Mouse (Mus musculus) cerebellum, adult 11-12 months (tissue): ENCODE measurements at regions not wholly inside any gene's neighbourhood (a gene's known extent, or its start where the extent isn't known, plus 50 kb on each side); places are given as distances from the start of the nearest gene placed in this dataset.
"Not testable (repeated sequence)": the region's sequence is repeated elsewhere in the genome, so short reads cannot be mapped to it uniquely, and the experiment has no call there.

Experiments used
- DNase-seq: peaks from one replicate; pipeline ENCODE4 v3.0.0; 2022

DNA sequence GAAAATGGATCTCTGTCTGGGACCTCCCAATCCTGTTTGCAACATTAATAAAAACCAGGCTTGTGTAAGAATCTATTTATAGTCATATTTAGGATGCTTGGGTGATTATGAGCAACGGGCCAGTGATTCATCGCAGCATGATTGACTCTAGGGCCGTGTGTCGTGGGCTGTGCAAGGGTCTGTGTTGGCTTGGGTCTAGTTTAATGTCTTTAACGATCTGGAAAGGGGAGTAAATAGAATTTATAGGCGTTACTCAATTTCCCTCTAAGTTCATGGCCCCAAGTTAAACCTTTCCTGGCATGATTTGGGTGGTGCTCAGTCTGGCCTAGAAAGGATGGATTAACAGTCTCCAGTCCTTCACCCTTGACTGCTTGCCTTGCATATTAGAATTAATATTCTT lies 149.9 kb upstream of the Fer start:
- DNase-seq = no peak

DNA sequence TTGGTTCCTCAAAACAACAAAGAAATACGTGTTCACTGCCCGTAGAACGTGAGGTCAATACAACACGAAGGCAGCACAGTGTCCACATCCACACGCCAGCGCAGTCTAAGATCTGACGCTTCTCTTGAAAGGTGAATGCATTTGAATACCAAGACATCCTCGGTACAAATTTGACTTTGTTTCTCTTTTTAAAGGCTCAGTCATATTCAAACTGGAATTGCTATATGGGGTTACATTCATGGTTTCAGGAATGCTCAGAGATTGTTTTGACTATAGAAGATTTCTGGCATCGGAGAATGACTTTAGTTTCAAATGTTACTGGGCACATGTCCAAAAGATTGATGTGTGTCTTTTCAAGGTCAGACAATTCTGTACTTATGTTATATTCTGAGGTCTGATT lies 147.2 kb upstream of the Fer start:
- no peak for DNase-seq

DNA sequence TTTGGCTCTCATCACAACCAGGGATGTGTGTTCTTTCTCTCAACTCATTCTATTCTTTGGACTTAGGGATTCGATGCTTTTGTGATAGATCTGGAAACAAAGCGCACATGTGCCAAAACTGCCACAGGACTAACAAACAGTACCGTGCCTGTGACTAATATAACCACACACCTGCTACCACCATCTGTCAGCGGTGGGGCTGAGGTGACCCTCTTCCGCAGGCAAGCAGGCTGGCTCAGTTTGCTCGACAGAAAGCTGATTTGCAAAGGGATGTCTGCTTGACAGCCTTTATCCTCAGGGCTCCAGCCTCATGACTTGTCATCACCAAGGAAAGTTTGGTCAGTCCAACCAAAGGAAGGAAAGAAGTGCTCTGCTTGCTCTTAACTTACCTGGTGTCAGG lies 146.7 kb upstream of the Fer start:
- peak; percentile 93 for DNase-seq

DNA sequence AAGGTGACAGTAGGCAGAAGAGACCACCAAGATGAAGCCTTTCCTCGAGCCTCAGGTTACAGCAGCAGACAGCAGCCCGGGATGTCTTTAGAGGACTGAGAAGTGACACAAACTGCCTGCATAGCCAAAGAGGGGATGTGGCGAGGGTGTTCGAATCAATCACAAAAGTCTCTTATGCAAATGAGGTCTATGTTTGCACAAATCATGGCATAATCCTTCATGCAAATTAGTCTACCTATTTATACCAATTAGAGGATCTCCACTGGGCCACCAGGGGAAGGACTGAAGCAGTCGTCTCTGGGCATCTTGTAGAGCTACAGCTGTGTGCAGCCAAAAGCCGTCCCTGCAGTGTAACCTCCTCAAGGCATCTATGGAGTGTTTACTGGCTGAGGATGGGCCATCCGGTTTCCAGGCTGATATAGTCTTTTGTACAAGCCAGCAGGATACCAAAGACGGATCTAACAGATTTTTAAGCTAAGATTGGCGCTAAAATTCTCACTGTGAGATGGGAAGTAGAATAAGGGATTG lies 145.7 kb upstream of the Fer start:
- no peak for DNase-seq

DNA sequence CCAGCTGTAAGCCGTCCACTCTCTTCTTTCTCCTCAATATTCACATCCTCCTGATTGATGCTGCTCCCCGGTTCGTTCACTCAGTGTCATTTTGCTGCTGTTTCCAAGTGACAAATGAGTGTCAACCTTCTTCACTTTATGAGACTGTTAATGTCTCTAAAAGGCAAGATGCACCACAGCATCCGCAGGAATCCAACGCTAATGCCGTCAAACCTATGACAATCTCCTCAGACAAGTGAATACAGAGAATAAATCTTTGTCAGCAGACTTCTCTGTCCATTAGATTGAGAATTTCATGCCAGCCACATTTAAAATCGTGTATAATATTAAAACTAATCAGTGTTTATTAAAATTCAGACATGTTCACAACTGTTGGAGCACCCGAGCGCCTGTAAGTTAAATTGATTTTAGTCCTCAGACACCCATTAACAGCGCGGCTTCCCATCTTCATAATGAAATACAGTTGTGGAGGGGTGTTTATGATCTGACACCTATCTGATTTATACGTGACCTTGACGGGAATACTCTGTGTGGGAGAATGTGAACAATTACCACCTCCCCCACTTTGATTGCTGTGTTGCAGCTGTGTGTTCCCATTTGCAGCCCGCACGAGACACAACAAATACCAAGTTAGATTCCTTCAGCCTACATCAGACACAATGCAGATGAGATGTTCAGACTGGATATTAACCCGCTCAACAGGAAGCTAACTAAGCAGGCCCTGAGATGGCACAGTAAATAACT lies 143.7 kb upstream of the Fer start:
- no peak for DNase-seq

DNA sequence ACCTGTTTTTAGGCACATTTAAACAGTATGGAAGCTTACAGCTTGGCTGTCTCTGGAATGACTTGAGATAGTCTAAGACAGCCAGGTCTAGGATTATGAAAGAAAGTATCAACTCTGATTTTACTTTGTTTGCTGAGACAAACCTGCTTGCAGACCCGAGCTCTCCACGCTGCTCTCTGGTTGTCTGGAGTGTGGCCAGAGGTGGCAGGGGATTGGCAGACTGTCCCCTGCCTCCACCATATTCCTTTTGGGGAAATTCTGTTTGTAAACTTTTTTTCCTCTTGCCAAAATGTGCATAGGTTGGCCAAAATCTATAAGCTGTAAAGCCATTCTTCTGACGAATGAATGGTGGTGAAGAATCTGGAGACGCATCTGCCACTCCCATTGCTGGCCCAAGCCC lies 143.1 kb upstream of the Fer start:
- no peak for DNase-seq

DNA sequence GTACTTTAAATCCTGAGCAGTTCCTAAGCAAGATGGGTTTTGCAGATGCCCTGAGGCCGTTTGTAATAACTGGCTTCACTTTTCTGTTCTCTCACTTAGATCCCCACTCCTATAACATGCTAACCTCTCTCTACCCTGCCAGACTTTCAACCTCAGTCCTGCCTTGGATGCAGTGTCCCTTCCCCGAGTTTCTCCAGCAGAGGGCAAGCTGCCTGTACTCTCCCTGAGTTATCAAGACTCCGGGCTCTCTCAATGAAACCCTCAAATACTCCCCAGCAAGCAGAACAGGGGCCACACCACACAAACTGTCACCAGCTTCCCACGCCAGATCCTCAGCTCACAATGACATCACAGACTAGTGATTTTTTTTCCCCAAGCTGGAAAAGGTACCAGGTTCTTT lies 142.0 kb upstream of the Fer start:
- DNase-seq = no peak

DNA sequence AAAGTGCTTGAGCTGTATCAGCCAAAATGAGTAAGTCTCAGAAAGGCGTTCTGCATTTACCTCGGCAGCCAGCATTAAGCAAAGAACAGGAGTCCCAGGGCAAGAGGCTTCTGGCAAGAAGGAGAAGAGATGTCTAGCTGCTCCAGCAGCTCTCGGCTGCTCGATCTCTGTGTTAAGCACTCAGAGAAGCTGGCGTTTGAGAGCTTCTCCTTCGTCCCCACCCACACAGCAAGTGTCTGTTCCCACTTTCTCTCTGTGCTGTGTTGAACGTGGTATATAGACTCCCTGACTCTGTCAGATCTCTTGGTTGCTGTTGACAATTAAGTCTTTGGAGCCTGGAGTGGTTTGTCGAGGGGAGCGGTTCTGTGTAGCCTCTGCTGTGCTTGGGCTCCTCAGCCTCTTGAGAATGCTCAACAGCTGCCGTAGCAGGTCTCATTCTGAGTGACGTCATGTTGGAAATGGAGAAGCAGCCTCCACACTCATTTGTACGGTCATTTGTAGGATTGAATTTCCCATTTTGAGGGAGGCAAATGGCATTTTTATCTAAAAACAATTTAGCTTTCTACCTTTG lies 140.3 kb upstream of the Fer start:
- no peak for DNase-seq

DNA sequence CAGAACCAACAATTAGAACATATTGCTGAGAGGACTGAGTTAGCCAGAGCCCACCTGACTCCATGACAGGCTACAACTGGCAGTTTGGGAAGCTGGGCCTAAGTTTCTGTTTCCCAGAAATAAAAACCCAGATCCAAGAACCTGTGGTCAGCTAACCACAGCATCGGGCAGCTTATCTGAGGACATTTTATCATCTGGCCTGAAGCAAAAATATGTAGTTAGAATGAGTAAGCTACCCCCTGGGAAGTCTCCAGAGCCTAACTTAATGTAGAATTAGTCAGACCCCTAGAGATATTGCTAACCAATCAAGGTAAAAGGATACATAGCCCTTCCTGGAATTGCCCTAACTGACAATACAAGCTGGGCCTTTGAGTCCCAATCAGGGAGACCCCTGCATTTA lies 124.7 kb upstream of the Fer start:
- DNase-seq = no peak

DNA sequence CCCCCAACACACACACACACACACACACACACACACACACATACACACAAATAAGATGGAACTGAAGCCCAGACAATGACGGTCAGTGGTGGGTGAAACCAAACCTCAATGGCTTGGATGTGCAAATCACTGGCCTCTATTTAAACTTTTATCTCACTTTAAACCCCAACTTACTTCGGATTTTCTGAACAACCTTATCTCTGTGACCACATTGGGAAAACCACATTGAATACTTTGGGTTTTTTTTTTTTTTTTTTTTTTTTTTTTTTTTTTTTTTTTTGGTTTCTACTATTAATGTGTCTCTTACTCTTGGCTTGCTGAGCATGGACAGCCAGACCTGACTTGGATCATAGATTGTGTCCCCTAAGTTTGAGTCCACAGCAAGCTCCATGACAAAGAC lies 123.2 kb upstream of the Fer start:
- no peak for DNase-seq

DNA sequence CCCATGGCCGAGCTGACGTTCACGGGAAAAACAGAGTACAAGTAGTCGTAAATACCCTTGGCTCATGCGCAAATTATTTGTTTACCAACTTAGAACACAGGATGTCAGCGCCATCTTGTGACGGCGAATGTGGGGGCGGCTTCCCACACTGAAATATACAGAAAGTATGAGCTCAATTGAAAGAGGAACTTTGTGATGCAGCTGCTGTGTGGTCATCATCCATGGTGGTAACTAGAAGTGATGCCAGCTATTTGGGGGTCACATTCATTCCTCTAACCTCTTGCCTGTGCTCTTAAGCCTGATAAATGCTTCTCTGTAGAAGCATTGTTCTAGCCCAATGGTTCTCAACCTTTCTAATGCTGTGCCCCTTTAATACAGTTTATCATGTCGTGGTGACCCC lies 113.6 kb upstream of the Fer start:
- DNase-seq = not testable (repeated sequence)

DNA sequence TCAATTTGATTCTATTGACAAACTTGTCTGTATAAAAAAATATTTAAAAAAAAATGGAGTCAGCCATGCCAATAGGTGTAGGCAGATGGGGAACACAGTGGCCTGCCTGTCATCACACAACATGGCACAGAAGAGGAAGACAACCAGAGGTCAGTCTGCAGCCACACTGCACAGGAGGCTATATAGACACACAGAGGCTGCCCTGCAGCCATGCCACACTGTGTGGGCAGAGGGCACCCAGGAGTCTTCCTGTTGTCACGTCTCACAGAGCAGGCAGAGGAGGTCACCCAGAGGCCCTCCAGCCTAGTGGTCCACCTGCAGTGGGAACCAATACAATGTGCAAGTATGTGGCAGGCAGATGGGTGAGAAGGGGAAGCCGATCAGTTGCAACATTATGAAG lies 108.5 kb upstream of the Fer start:
- DNase-seq = no peak

DNA sequence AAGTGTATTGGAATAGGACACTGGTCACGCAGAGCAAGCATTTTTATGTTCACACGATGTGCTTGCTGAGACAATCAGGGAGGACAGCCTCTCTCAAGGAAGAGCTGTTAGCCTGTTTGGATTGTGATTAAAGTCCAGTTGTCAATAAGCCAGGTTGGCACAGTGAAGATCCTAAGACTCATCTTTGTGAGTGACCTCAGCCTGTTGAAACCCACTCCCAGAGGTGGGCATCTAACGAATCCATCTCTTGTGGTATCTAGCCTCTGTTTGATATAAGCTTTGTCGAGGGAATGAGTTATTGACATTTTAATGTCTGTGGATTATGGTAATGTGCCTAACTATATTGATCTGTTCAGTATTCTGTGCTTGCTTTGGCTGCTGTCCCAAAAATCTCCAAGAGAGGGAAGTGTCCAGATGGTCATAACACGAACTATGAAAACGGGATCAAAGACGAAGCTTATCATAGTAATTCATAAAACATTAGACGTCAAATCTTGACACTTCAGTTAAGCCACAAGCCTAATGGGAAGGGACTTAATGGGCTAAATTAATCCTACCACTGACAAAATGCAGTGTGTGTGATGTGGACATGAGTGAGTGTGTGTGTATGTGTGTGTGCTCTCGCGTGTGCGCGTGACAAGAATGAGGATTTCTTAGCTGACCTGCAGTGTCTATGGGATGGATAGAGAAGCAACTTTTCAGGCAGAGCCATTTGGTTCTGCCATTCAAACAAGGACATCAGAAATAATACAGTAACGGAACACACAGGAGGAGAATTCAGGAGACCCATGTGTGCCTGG lies 104.8 kb upstream of the Fer start:
- no peak for DNase-seq

DNA sequence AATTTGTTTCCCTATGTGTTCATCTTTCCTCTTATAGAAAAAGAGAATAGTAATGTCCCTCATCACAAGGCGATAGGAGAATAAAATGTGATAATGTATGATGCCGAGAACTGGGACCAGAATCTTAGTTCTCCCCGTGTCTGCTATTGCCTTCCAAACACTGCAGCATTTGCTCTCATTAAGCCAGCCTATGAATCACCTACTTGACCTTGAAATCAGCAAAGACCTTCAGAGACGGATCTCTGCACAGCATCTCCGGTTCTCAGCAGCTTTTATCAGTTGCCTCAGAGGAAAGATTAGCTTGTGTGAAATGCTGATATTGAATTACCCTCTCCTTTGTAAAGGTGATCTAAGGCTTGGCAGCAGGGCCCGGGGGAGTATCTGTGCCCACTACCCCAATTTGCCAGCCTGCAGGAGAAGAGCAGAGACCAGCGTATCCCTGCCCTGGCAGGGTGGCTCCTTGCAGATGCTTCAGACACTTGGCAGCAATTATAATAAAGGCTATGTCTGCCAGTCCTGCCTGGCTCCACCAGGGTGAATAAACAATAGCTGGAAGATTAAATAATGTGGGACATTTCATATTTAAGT lies 104.0 kb upstream of the Fer start:
- DNase-seq = no peak

DNA sequence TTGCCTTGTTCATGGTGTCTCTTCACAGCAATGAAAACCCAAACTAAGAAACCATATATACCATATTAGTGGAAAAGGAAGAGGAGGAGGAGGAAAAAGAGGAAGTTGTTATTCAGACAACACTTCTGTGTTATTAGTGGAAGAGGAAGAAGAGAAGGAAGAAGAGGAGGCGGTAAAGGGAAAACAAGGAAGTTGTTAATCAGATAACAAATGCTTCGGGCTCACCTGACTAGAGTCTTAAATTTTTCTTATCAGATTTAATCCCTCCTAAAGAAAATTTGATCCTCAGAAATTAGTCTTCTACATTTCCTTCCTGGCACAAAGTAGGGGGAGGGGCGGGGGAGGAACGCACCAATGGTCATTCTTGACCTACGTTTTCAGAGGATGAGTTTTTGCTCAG lies 101.8 kb upstream of the Fer start:
- DNase-seq = no peak

DNA sequence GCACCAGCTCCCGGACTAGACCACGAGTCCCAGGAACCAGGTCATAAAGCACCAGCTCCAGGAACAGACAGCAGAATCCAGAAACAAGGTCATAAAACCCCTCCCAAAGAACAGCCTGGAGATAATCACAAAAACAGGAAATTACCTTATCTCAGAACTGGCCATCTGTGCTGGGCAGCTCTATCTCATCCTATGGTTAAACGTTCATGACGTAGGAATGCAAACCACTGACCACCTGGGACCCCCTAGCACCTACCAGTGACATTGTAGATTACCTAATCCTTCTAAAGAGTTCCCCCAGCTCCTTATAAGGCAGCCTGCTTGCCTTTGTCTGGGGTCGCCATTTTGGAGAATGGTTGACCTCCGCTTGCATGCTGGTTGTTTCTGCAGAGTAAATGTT lies 91.8 kb upstream of the Fer start:
- no peak for DNase-seq

DNA sequence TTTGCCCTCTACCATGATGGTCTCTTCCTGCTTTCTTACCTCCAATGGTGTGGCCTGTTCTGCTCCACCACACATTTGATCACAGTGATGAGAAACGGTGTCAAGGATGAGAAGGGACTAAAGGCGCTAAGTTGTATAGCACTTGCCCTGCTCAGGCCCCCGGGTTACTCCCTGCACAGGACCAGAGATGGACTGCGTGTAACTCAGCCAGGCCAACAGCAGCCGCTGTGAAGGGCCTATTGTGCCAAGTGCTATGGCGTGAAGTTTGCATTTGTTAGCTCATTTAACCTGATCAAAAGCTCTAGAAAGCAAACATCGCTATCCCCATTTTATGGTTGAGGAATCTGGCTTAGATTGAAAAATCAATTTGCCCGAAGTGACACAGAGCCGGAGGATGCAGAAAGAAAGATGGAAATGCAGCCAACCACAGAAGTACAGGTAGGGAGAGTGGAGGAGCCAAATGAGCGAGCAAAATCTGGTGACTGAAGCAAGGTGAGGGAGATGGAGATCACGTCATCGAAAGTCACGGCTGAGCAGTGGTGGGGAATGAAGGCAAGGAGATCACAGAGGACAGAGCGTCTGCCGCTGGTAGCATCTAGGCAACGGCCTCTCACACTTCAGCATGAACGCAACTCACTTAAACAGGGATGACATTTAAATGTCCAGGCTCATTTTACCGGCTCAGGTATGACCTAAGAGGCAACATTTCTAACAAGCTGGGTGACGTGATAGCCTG lies 78.3 kb upstream of the Fer start:
- no peak for DNase-seq

DNA sequence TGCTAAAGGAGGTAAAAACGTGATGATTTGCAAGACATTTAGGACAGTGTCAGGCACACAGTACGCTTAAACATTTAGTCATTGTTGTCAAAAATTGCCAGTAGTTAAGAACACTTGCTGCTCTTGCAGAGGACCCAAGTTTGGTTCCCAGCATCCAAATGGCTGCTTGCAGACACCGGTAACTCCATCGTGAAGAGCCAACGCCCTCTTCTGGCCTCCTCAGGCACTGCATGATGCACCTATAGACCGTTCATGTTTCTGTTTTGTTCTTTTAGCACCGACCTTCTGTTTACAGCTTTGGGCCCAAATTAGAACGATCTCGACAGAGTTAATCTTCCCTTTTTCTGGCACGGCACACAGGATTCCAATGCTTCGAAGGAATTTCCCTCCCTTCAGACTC lies 76.4 kb upstream of the Fer start:
- no peak for DNase-seq

DNA sequence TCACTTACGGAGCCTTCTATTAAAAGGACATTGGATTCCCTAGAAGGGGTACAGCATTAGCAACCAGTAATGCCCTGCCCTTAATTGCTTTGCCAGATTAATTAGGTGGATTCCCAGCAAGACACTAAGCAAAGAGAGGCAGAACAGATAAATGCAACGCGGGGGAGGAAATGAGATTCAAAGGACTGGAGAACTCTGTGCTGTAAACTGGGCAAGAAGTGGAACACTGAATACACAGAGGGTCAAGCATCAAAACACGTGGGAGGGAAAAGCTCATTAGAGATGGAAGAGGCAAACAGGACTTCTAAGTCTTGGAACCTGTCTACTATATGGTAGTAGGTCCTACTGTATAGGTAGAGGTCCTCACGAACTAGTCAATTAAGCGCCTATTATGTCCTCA lies 68.5 kb upstream of the Fer start:
- no peak for DNase-seq

DNA sequence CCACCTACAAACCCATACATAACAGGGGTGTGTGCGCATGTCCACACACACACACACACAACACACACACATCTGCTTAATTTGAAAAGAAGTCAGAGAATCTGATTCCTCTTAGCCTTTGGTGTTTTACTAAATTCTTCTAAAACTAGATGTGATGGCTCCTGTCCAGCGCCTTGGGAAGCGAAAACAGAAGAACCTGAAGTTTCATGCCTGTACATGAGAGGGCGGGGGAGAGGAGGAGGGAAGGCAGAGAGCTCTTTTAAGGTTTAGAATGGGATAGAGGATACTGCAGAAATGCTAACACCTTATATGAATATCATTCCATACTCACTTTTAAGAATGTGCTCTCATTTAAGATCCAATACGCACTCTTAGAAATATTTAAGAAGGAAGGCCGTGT lies 64.5 kb upstream of the Fer start:
- DNase-seq = no peak

DNA sequence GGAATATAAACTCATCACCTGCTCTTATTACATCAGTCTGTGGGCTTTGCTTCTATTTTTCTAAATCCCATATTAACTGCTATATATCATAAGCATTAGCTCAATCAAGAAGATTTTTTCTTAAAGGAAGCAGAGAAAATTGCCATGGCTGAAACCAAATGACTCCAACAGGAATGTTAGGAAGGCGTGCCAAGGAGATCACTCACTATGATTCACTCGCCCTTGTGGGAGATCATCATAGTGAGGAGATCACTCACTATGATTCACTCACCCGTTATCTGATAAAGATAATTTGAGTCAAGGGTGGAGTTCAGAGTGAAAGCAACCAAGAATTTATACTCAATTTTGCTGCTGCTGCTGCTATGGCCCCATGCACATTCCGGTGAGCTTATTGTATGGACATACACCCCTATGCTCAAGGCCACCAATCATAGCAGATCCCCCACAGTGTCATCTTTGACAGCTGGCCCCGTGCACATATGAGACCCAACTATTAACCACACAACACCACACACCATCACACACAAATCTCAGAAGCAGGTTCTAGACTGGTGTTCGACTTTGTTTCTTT lies 63.8 kb upstream of the Fer start:
- DNase-seq = no peak

DNA sequence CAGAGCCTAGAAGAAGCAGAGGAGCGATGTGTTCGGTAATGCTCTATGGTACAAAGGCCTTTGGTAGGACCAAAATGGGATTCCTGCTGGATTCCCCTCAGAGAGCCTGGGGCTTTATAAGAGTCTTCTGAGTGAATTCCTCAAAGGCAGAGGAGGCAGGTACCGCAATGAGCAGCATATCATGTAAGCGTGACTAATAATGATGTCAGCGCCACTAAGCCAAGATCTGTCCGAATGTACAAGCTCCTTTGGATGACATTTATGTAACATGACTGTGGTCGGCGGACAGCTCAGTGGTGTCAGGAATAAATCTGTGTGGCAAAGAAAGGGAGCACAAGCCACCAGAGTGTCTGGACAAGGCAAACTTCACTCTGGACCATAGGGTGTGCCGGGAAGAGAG lies 61.5 kb upstream of the Fer start:
- DNase-seq = no peak

DNA sequence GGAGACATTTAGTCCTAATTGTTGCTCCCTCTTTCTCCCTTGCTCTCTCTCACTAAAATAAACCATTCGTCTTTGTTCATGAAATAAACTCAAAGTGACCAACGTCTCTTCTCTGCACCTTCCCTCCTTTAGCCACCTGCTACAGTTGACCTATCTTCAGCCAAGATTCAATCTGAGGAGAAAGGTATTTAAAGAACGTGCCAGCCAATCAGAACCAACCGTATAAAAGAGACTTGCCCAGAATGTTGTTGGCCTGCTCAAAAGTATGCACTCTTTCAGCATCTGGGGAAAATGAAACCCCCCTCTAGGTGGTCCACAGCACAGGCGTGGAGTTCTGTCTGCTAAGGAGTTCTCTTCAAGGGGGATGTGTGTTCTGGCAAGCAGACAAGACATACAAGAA lies 60.0 kb upstream of the Fer start:
- DNase-seq = no peak
